Mouse (Mus musculus) limb, embryonic 14.5 days (tissue): ENCODE measurements around the gene Rbms3. TPM values are rescaled to one million over a fixed set of nuclear protein-coding genes. Genes with fewer than 3 reads are reported as not detected.
A peak's percentile ranks its signal among the peaks of the same experiment; 100 is the strongest.

Experiments
- ATAC-seq: fragments of 200-750 bp; cut with Nextera tagmentation; 2 replicates; pipeline ENCODE4 v1.8.0; 2017; ENCODE audit warnings: low read depth, moderate number of reproducible peaks, moderate TSS enrichment; ENCODE audit not compliant: low FRiP score
- DNase-seq: peaks from one replicate; pipeline ENCODE4 v3.0.0-alpha.2; 2015; ENCODE audit warnings: low spot score
- H3K27ac ChIP-seq: fragments of 300-500 bp; sonication (generic); replicated peaks from 2 replicates; pipeline ENCODE4 v1.5.1; 2014; ENCODE audit warnings: low read depth, mild to moderate bottlenecking, low read length, moderate library complexity, mixed read lengths
- H3K27me3 ChIP-seq: fragments of 300-500 bp; sonication (generic); 2 replicates; pipeline ENCODE4 v1.6.1; 2014; ENCODE audit warnings: low read length, mixed read lengths; ENCODE audit not compliant: control insufficient read depth, insufficient read depth
- H3K36me3 ChIP-seq: fragments of 300-500 bp; sonication (generic); 2 replicates; pipeline ENCODE4 v1.6.1; 2014; ENCODE audit warnings: mild to moderate bottlenecking, low read length, moderate library complexity, mixed read lengths; ENCODE audit not compliant: control insufficient read depth, insufficient read depth
- H3K4me1 ChIP-seq: fragments of 300-500 bp; sonication (generic); 2 replicates; pipeline ENCODE4 v1.6.1; 2014; ENCODE audit warnings: antibody characterized with exemption, low read length, mixed read lengths; ENCODE audit not compliant: control insufficient read depth, insufficient read depth
- H3K4me2 ChIP-seq: fragments of 300-500 bp; sonication (generic); replicated peaks from 2 replicates; pipeline ENCODE4 v1.6.1; 2014; ENCODE audit warnings: low read depth, mild to moderate bottlenecking, low read length, moderate library complexity; ENCODE audit not compliant: severe bottlenecking
- H3K4me3 ChIP-seq: fragments of 300-500 bp; sonication (generic); replicated peaks from 2 replicates; pipeline ENCODE4 v1.5.1; 2014; ENCODE audit warnings: low read length
- H3K9ac ChIP-seq: fragments of 300-500 bp; sonication (generic); 2 replicates; pipeline ENCODE4 v1.6.1; 2014; ENCODE audit warnings: mild to moderate bottlenecking, low read depth, low read length, moderate library complexity; ENCODE audit not compliant: severe bottlenecking
- H3K9me3 ChIP-seq: fragments of 300-500 bp; sonication (generic); 2 replicates; pipeline ENCODE4 v1.6.1; 2016; ENCODE audit warnings: low read length; ENCODE audit not compliant: control insufficient read depth
- POLR2A ChIP-seq: fragments of 200-500 bp; IDR thresholded peaks from 2 replicates; pipeline ENCODE4 v1.8.0; 2012; ENCODE audit warnings: inconsistent platforms, mild to moderate bottlenecking, moderate library complexity, borderline replicate concordance; ENCODE audit not compliant: insufficient read depth, insufficient read length; ENCODE audit errors: extremely low read depth
- WGBS: fragments of 180-500 bp; shearing (Covaris S2); extraction: QIAGEN DNeasy Blood & Tissue Kit; methylation state at CpG from one replicate; pipeline ENCODE4 v1.1.7; 2014; 5-methylcytosine and 5-hydroxymethylcytosine counted together
- polyA plus RNA-seq, 2 experiments: library from polyadenylated mRNA; depleted of rRNA in 1 of 2; stranded (reverse) in 1 of 2; unstranded in 1 of 2; fragments of >200 nt; fragmentation: Nextera tagmentation in 1 of 2; extraction: Ambion mirVana in 1 of 2; gene quantifications; 2 replicates each; pipeline versions ENCODE4 v1.2.1 to v1.2.3; 2012 to 2014

Rbms3 gene
- polyA plus RNA-seq, 2 experiments = 42.1 to 94.5 TPM

- Histone ChIP-seq H3K4me3 (no peak overlapping the region), H3K9ac (no peak overlapping the region), H3K36me3 (no peaks in the 10 kb centered on the region), H3K4me2 (no peak overlapping the region), H3K9me3 (no peaks in the 10 kb centered on the region), H3K27me3 (no peaks in the 10 kb centered on the region), H3K27ac (no peak overlapping the region), H3K4me1 (peaks cover 20% of the 10 kb centered on the region)
- WGBS = 75% methylated on average over 2 of the region's 2 CpGs
- DNase-seq = no peak
- ATAC-seq = no peak
- TF ChIP-seq POLR2A = no peak
Observed at GRCm38 (mm10) chr9:116905646-116906045, 724.1 kb downstream of the Rbms3 start.

- H3K4me3 ChIP-seq = no peak overlapping the region
- H3K9me3 ChIP-seq = no peaks in the 10 kb centered on the region
- 10% methylated on average over 11 of the region's 11 CpGs for WGBS
- no peak overlapping the region for H3K4me2 ChIP-seq
- DNase-seq (peak; percentile 71), ATAC-seq (peak; percentile 69)
- H3K36me3 ChIP-seq = no peaks in the 10 kb centered on the region
- H3K9ac ChIP-seq = no peak overlapping the region
- peaks cover 20% of the 10 kb centered on the region for H3K4me1 ChIP-seq
- no peak for TF ChIP-seq POLR2A
- H3K27ac ChIP-seq = 0 out of 2 replicates have a peak overlapping the region, but pooled peaks have one; percentile 3
- no peaks in the 10 kb centered on the region for H3K27me3 ChIP-seq
Observed at GRCm38 (mm10) chr9:116903304-116903993, 726.3 kb downstream of the Rbms3 start.

GRCm38 (mm10) chr9:116899403-116899802 is 730.3 kb downstream of the Rbms3 start:
- H3K4me2 ChIP-seq = no peak overlapping the region
- H3K9me3 ChIP-seq = no peaks in the 10 kb centered on the region
- no peak overlapping the region for H3K4me3 ChIP-seq
- peaks cover 20% of the 10 kb centered on the region for H3K4me1 ChIP-seq
- H3K36me3 ChIP-seq = no peaks in the 10 kb centered on the region
- ATAC-seq (no peak), DNase-seq (no peak)
- 72% methylated on average over 15 of the region's 15 CpGs for WGBS
- H3K9ac ChIP-seq = no peak overlapping the region
- no peak for TF ChIP-seq POLR2A
- no peak overlapping the region for H3K27ac ChIP-seq
- no peaks in the 10 kb centered on the region for H3K27me3 ChIP-seq

- H3K27me3 ChIP-seq = no peaks in the 10 kb centered on the region
- H3K9ac ChIP-seq = no peak overlapping the region
- 0 out of 2 replicates have a peak, but pooled peaks cover 3% of the 10 kb centered on the region for H3K4me1 ChIP-seq
- no peak overlapping the region for H3K27ac ChIP-seq
- no peaks in the 10 kb centered on the region for H3K9me3 ChIP-seq
- 83% methylated on average over 9 of the region's 9 CpGs for WGBS
- no peak for TF ChIP-seq POLR2A
- DNase-seq (no peak), ATAC-seq (no peak)
- no peaks in the 10 kb centered on the region for H3K36me3 ChIP-seq
- no peak overlapping the region for H3K4me2 ChIP-seq
- no peak overlapping the region for H3K4me3 ChIP-seq
Observed at GRCm38 (mm10) chr9:116886973-116887680, 742.6 kb downstream of the Rbms3 start.

GRCm38 (mm10) chr9:116885617-116886016 is 744.1 kb downstream of the Rbms3 start:
- no peak for DNase-seq

More at GRCm38 (mm10) chr9:116885617-116886016, 744.1 kb downstream of the Rbms3 start:
- Histone ChIP-seq H3K36me3 (no peaks in the 10 kb centered on the region), H3K27ac (no peak overlapping the region), H3K4me1 (0 out of 2 replicates have a peak, but pooled peaks cover 4% of the 10 kb centered on the region), H3K27me3 (no peaks in the 10 kb centered on the region), H3K9me3 (peaks cover 7% of the 10 kb centered on the region; the same call in 1 of the 2 replicates), H3K9ac (no peak overlapping the region), H3K4me3 (no peak overlapping the region), H3K4me2 (no peak overlapping the region)
- ATAC-seq = no peak
- TF ChIP-seq POLR2A = no peak
- 58% methylated on average over 5 of the region's 5 CpGs for WGBS
